Mouse (Mus musculus) kidney, embryonic 15.5 days (tissue): Measurements from ENCODE around the gene Gm5861. TPM values are rescaled to one million over a fixed set of nuclear protein-coding genes. Genes with fewer than 3 reads are reported as not detected.
"Not testable (repeated sequence)": the region's sequence is repeated elsewhere in the genome, so short reads cannot be mapped to it uniquely, and the experiment has no call there.

ENCODE experiments used
- ATAC-seq: fragments of 200-750 bp; cut with Nextera tagmentation; replicated peaks from 2 replicates; pipeline ENCODE4 v1.8.0; 2017; ENCODE audit warnings: moderate TSS enrichment; ENCODE audit not compliant: low FRiP score
- H3K27ac ChIP-seq: fragments of 300-500 bp; sonication (generic); 2 replicates; pipeline ENCODE4 v1.5.1; 2015; ENCODE audit warnings: mild to moderate bottlenecking, inconsistent platforms
- H3K27me3 ChIP-seq: fragments of 300-500 bp; sonication (generic); 2 replicates; pipeline ENCODE4 v1.6.1; 2015; ENCODE audit warnings: inconsistent platforms
- H3K36me3 ChIP-seq: fragments of 300-500 bp; sonication (generic); 2 replicates; pipeline ENCODE4 v1.6.1; 2015; ENCODE audit warnings: inconsistent platforms
- H3K4me1 ChIP-seq: fragments of 300-500 bp; sonication (generic); 2 replicates; pipeline ENCODE4 v1.6.1; 2015; ENCODE audit warnings: inconsistent platforms
- H3K4me2 ChIP-seq: fragments of 300-500 bp; sonication (generic); 2 replicates; pipeline ENCODE4 v1.6.1; 2015; ENCODE audit warnings: moderate library complexity, mild to moderate bottlenecking, inconsistent platforms
- H3K4me3 ChIP-seq: fragments of 300-500 bp; sonication (generic); replicated peaks from 2 replicates; pipeline ENCODE4 v1.5.1; 2015; ENCODE audit warnings: mild to moderate bottlenecking, inconsistent platforms
- H3K9ac ChIP-seq: fragments of 300-500 bp; sonication (generic); 2 replicates; pipeline ENCODE4 v1.6.1; 2015; ENCODE audit warnings: mild to moderate bottlenecking, inconsistent platforms
- H3K9me3 ChIP-seq: fragments of 300-500 bp; sonication (generic); replicated peaks from 2 replicates; pipeline ENCODE4 v1.6.1; 2016; ENCODE audit warnings: inconsistent platforms
- WGBS: fragments of 180-500 bp; shearing (Covaris S2); methylation state at CpG from one replicate; pipeline ENCODE4 v1.1.7; 2015; ENCODE audit warnings: mixed read lengths; 5-methylcytosine and 5-hydroxymethylcytosine counted together
- polyA plus RNA-seq: library from polyadenylated mRNA; unstranded; fragments of >200 nt; fragmentation: Nextera tagmentation; extraction: Ambion mirVana; gene quantifications from 2 replicates; pipeline ENCODE4 v1.2.1, GENCODE M21; 2015

Gm5861 gene
- not detected in 2 replicates for polyA plus RNA-seq

GRCm38 (mm10) chr5:11182772-11183171 is at the start of gene Gm5861:
Gene Gm5861, plus strand, starts transcription at chr5:11183072.
- not testable (repeated sequence) for H3K4me1 ChIP-seq

GRCm38 (mm10) chr5:11138031-11138430 is 44.8 kb upstream of the Gm5861 start:
- H3K27me3 ChIP-seq, H3K4me3 ChIP-seq, H3K9me3 ChIP-seq, H3K9ac ChIP-seq, H3K4me2 ChIP-seq, H3K27ac ChIP-seq, H3K36me3 ChIP-seq, H3K4me1 ChIP-seq, ATAC-seq: not testable (repeated sequence)
- WGBS = 95% methylated on average over 12 of the region's 12 CpGs

More at GRCm38 (mm10) chr5:11182772-11183171, at the start of gene Gm5861:
- not testable (repeated sequence) for H3K27me3 ChIP-seq, H3K9me3 ChIP-seq, H3K27ac ChIP-seq, H3K4me3 ChIP-seq, ATAC-seq, H3K9ac ChIP-seq, H3K36me3 ChIP-seq, H3K4me2 ChIP-seq
- 70% methylated on average over 3 of the region's 3 CpGs for WGBS

Other genes starting within 250 kb of the Gm5861 start
- gene Gm8871, start 235.3 kb upstream of the Gm5861 start, polyA plus RNA-seq = not detected in 2 replicates
- not detected in 2 replicates for gene Gm8857, start 235.3 kb upstream of the Gm5861 start, polyA plus RNA-seq
- gene Gm8879, start 55.4 kb upstream of the Gm5861 start, polyA plus RNA-seq = not detected in 2 replicates
- gene Gm8890, start 73.0 kb downstream of the Gm5861 start, polyA plus RNA-seq = not detected in 2 replicates
- gene Speer1, start 158.4 kb downstream of the Gm5861 start, polyA plus RNA-seq = not detected in 2 replicates
- gene Gm8897, start 233.3 kb downstream of the Gm5861 start, polyA plus RNA-seq = not detected in 2 replicates